Mouse (Mus musculus): ENCODE results near the gene Rsc1a1. TPM values are rescaled to one million over a fixed set of nuclear protein-coding genes. Genes with fewer than 3 reads are reported as not detected.

Gene Rsc1a1
- polyA plus RNA-seq, 1 experiment from 2014 or later, result not detected

GRCm38 (mm10) chr4:141721961-141722360 is 36.6 kb upstream of the Rsc1a1 start:
- Histone ChIP-seq H3K27ac (peak overlapping the region; percentile 40), H3K4me2 (peak overlapping the region; percentile 69), H3K36me3 (0 out of 2 replicates have a peak, but pooled peaks cover 6% of the 10 kb centered on the region), H3K4me1 (peaks cover 33% of the 10 kb centered on the region), H3K27me3 (replicated peaks) (no peaks in the 10 kb centered on the region), H3K4me3 (replicated peaks) (peak overlapping the region; percentile 82), H3K9me3 (no peaks in the 10 kb centered on the region), H3K9ac (peak overlapping the region; percentile 77; the same call in 1 of the 2 replicates)
- WGBS, result 31% methylated on average over 6 of the region's 6 CpGs
- no peak for ATAC-seq (ENCODE audit: insufficient read depth, low FRiP score, low read depth)

GRCm38 (mm10) chr4:141720761-141721523 is 35.5 kb upstream of the Rsc1a1 start:
- ATAC-seq (ENCODE audit: insufficient read depth, low FRiP score, low read depth), result no peak
- peaks cover 33% of the 10 kb centered on the region for H3K4me1 ChIP-seq
- H3K9ac ChIP-seq, result no peak overlapping the region
- peak overlapping the region; percentile 69 for H3K4me2 ChIP-seq
- 47% methylated on average over 6 of the region's 6 CpGs for WGBS
- H3K36me3 ChIP-seq, result 0 out of 2 replicates have a peak, but pooled peaks cover 6% of the 10 kb centered on the region
- H3K4me3 ChIP-seq (replicated peaks), result peak overlapping the region; percentile 82
- H3K9me3 ChIP-seq, result no peaks in the 10 kb centered on the region
- H3K27ac ChIP-seq, result peak overlapping the region; percentile 40
- no peaks in the 10 kb centered on the region for H3K27me3 ChIP-seq (replicated peaks)

- Histone ChIP-seq H3K36me3 (0 out of 2 replicates have a peak, but pooled peaks cover 6% of the 10 kb centered on the region), H3K27me3 (replicated peaks) (no peaks in the 10 kb centered on the region), H3K27ac (0 out of 2 replicates have a peak overlapping the region, but pooled peaks have one; percentile 3), H3K9me3 (no peaks in the 10 kb centered on the region), H3K4me1 (peaks cover 28% of the 10 kb centered on the region), H3K4me3 (replicated peaks) (no peak overlapping the region), H3K4me2 (no peak overlapping the region), H3K9ac (no peak overlapping the region)
- WGBS, result 84% methylated on average over 1 of the region's 1 CpGs
- ATAC-seq (ENCODE audit: insufficient read depth, low FRiP score, low read depth), result no peak
Observed at GRCm38 (mm10) chr4:141719304-141719703, 33.9 kb upstream of the Rsc1a1 start.

- Histone ChIP-seq H3K36me3 (peaks cover 16% of the 10 kb centered on the region), H3K4me2 (no peak overlapping the region), H3K4me1 (peaks cover 23% of the 10 kb centered on the region; the same call in 1 of the 2 replicates), H3K9me3 (no peaks in the 10 kb centered on the region), H3K27ac (no peak overlapping the region), H3K27me3 (replicated peaks) (no peaks in the 10 kb centered on the region), H3K4me3 (replicated peaks) (no peak overlapping the region), H3K9ac (no peak overlapping the region)
- ATAC-seq (ENCODE audit: insufficient read depth, low FRiP score, low read depth), result no peak
- WGBS, result 88% methylated on average over 4 of the region's 4 CpGs
Observed at GRCm38 (mm10) chr4:141717633-141718032, 32.2 kb upstream of the Rsc1a1 start.

- H3K27ac ChIP-seq, result no peak overlapping the region
- peaks cover 19% of the 10 kb centered on the region for H3K36me3 ChIP-seq
- no peaks in the 10 kb centered on the region for H3K27me3 ChIP-seq (replicated peaks)
- peaks cover 6% of the 10 kb centered on the region; the same call in 1 of the 2 replicates for H3K4me1 ChIP-seq
- H3K4me3 ChIP-seq (replicated peaks), result no peak overlapping the region
- WGBS, result 61% methylated on average over 2 of the region's 2 CpGs
- ATAC-seq (ENCODE audit: insufficient read depth, low FRiP score, low read depth), result no peak
- H3K4me2 ChIP-seq, result no peak overlapping the region
- no peaks in the 10 kb centered on the region for H3K9me3 ChIP-seq
- H3K9ac ChIP-seq, result no peak overlapping the region
Observed at GRCm38 (mm10) chr4:141715027-141715426, 29.6 kb upstream of the Rsc1a1 start.

- ATAC-seq (ENCODE audit: insufficient read depth, low FRiP score, low read depth), result no peak
- 80% methylated on average over 5 of the region's 5 CpGs for WGBS
- peaks cover 26% of the 10 kb centered on the region for H3K36me3 ChIP-seq
Observed at GRCm38 (mm10) chr4:141713598-141714142, 28.3 kb upstream of the Rsc1a1 start.

GRCm38 (mm10) chr4:141711250-141711649 is 25.9 kb upstream of the Rsc1a1 start:
- Histone ChIP-seq H3K4me2 (no peak overlapping the region), H3K36me3 (peaks cover 50% of the 10 kb centered on the region), H3K27me3 (replicated peaks) (no peaks in the 10 kb centered on the region), H3K4me3 (replicated peaks) (no peak overlapping the region), H3K9ac (no peak overlapping the region), H3K9me3 (no peaks in the 10 kb centered on the region), H3K4me1 (no peaks in the 10 kb centered on the region), H3K27ac (no peak overlapping the region)
- 83% methylated on average over 1 of the region's 1 CpGs for WGBS
- ATAC-seq (ENCODE audit: insufficient read depth, low FRiP score, low read depth), result no peak

More at GRCm38 (mm10) chr4:141713598-141714142, 28.3 kb upstream of the Rsc1a1 start:
- no peak overlapping the region for H3K27ac ChIP-seq
- H3K4me2 ChIP-seq, result no peak overlapping the region
- H3K4me3 ChIP-seq (replicated peaks), result no peak overlapping the region
- no peak overlapping the region for H3K9ac ChIP-seq
- no peaks in the 10 kb centered on the region for H3K27me3 ChIP-seq (replicated peaks)
- H3K9me3 ChIP-seq, result no peaks in the 10 kb centered on the region
- no peaks in the 10 kb centered on the region for H3K4me1 ChIP-seq

GRCm38 (mm10) chr4:141708971-141709370 is 23.6 kb upstream of the Rsc1a1 start:
- no peaks in the 10 kb centered on the region for H3K27me3 ChIP-seq (replicated peaks)
- WGBS, result 95% methylated on average over 2 of the region's 2 CpGs
- no peak for ATAC-seq (ENCODE audit: insufficient read depth, low FRiP score, low read depth)
- H3K27ac ChIP-seq, result no peak overlapping the region
- no peak overlapping the region for H3K4me2 ChIP-seq
- H3K36me3 ChIP-seq, result peaks cover 66% of the 10 kb centered on the region
- H3K4me3 ChIP-seq (replicated peaks), result no peak overlapping the region
- H3K9me3 ChIP-seq, result no peaks in the 10 kb centered on the region
- no peaks in the 10 kb centered on the region for H3K4me1 ChIP-seq
- no peak overlapping the region for H3K9ac ChIP-seq

- Histone ChIP-seq H3K9ac (no peak overlapping the region), H3K27ac (no peak overlapping the region), H3K4me3 (replicated peaks) (no peak overlapping the region), H3K36me3 (peaks cover 62% of the 10 kb centered on the region), H3K4me2 (no peak overlapping the region), H3K9me3 (no peaks in the 10 kb centered on the region), H3K27me3 (replicated peaks) (no peaks in the 10 kb centered on the region), H3K4me1 (no peaks in the 10 kb centered on the region)
- no peak for ATAC-seq (ENCODE audit: insufficient read depth, low FRiP score, low read depth)
- WGBS, result 86% methylated on average over 7 of the region's 7 CpGs
Observed at GRCm38 (mm10) chr4:141708005-141708404, 22.6 kb upstream of the Rsc1a1 start.

- Histone ChIP-seq H3K27me3 (replicated peaks) (no peaks in the 10 kb centered on the region), H3K27ac (no peak overlapping the region), H3K4me2 (no peak overlapping the region), H3K9ac (no peak overlapping the region), H3K4me3 (replicated peaks) (no peak overlapping the region), H3K9me3 (no peaks in the 10 kb centered on the region), H3K36me3 (peaks cover 75% of the 10 kb centered on the region), H3K4me1 (no peaks in the 10 kb centered on the region)
- ATAC-seq (ENCODE audit: insufficient read depth, low FRiP score, low read depth), result peak; percentile 27; the same call in 1 of the 2 replicates
- WGBS, result 74% methylated on average over 4 of the region's 4 CpGs
Observed at GRCm38 (mm10) chr4:141705331-141705730, 19.9 kb upstream of the Rsc1a1 start.

GRCm38 (mm10) chr4:141704625-141705024 is 19.2 kb upstream of the Rsc1a1 start:
- H3K4me2 ChIP-seq, result no peak overlapping the region
- H3K27ac ChIP-seq, result no peak overlapping the region
- no peak for ATAC-seq (ENCODE audit: insufficient read depth, low FRiP score, low read depth)
- no peaks in the 10 kb centered on the region for H3K4me1 ChIP-seq
- H3K27me3 ChIP-seq (replicated peaks), result no peaks in the 10 kb centered on the region
- no peaks in the 10 kb centered on the region for H3K9me3 ChIP-seq
- peaks cover 78% of the 10 kb centered on the region for H3K36me3 ChIP-seq
- no peak overlapping the region for H3K9ac ChIP-seq
- H3K4me3 ChIP-seq (replicated peaks), result no peak overlapping the region
- 95% methylated on average over 2 of the region's 2 CpGs for WGBS

GRCm38 (mm10) chr4:141694719-141695118 is 9.3 kb upstream of the Rsc1a1 start:
- WGBS, result 89% methylated on average over 8 of the region's 8 CpGs
- no peak overlapping the region for H3K4me3 ChIP-seq (replicated peaks)
- H3K9me3 ChIP-seq, result no peaks in the 10 kb centered on the region
- H3K9ac ChIP-seq, result no peak overlapping the region
- no peaks in the 10 kb centered on the region for H3K4me1 ChIP-seq
- no peak for ATAC-seq (ENCODE audit: insufficient read depth, low FRiP score, low read depth)
- H3K27me3 ChIP-seq (replicated peaks), result no peaks in the 10 kb centered on the region
- H3K27ac ChIP-seq, result no peak overlapping the region
- H3K36me3 ChIP-seq, result peaks cover 47% of the 10 kb centered on the region
- no peak overlapping the region for H3K4me2 ChIP-seq

Data from stomach, embryonic 15.5 days (tissue).